Mouse (Mus musculus) stomach, postnatal 0 days (tissue): ENCODE measurements around the gene Plg. TPM values are rescaled to one million over a fixed set of nuclear protein-coding genes. Genes with fewer than 3 reads are reported as not detected.

Experiments
- ATAC-seq: fragments of 200-750 bp; cut with Nextera tagmentation; 2 replicates; pipeline ENCODE4 v1.8.0; 2017; ENCODE audit not compliant: low FRiP score, low TSS enrichment
- DNase-seq: peaks from one replicate; pipeline ENCODE4 v3.0.0-alpha.2; 2016; ENCODE audit warnings: low spot score
- H3K27ac ChIP-seq: fragments of 300-500 bp; sonication (generic); replicated peaks from 2 replicates; pipeline ENCODE4 v1.5.1; 2014; ENCODE audit warnings: mild to moderate bottlenecking, control low read depth
- H3K27me3 ChIP-seq: fragments of 300-500 bp; sonication (generic); 2 replicates; pipeline ENCODE4 v1.6.1; 2014; ENCODE audit warnings: low read length; ENCODE audit not compliant: control insufficient read depth, insufficient read depth
- H3K36me3 ChIP-seq: fragments of 300-500 bp; sonication (generic); 2 replicates; pipeline ENCODE4 v1.6.1; 2014; ENCODE audit warnings: low read length, mixed read lengths; ENCODE audit not compliant: control insufficient read depth, insufficient read depth
- H3K4me1 ChIP-seq: fragments of 300-500 bp; sonication (generic); replicated peaks from 2 replicates; pipeline ENCODE4 v1.6.1; 2014; ENCODE audit warnings: antibody characterized with exemption; ENCODE audit not compliant: control insufficient read depth, insufficient read depth
- H3K4me2 ChIP-seq: fragments of 300-500 bp; sonication (generic); replicated peaks from 2 replicates; pipeline ENCODE4 v1.6.1; 2014; ENCODE audit warnings: low read depth, mild to moderate bottlenecking, control low read depth, moderate library complexity
- H3K4me3 ChIP-seq: fragments of 300-500 bp; sonication (generic); 2 replicates; pipeline ENCODE4 v1.5.1; 2014; ENCODE audit warnings: low read depth, low read length, control low read depth
- H3K9ac ChIP-seq: fragments of 300-500 bp; sonication (generic); 2 replicates; pipeline ENCODE4 v1.6.1; 2014; ENCODE audit warnings: mild to moderate bottlenecking, low read length, control low read depth, mixed read lengths
- H3K9me3 ChIP-seq: fragments of 300-500 bp; sonication (generic); 2 replicates; pipeline ENCODE4 v1.6.1; 2016; ENCODE audit warnings: low read length; ENCODE audit not compliant: control insufficient read depth
- CTCF ChIP-seq: IDR thresholded peaks from 2 replicates; pipeline ENCODE4 v1.5.1; 2016; ENCODE audit warnings: antibody characterized with exemption, low read depth, mild to moderate bottlenecking, moderate library complexity
- EP300 ChIP-seq: optimal IDR thresholded peaks from 2 replicates; pipeline ENCODE3; 2016; ENCODE audit warnings: antibody characterized with exemption
- WGBS: fragments of 180-500 bp; shearing (Covaris S2); extraction: QIAGEN DNeasy Blood & Tissue Kit; methylation state at CpG from one replicate; pipeline ENCODE4 v1.1.7; 2014; 5-methylcytosine and 5-hydroxymethylcytosine counted together
- polyA plus RNA-seq: library from polyadenylated mRNA; unstranded; fragments of >200 nt; fragmentation: Nextera tagmentation; extraction: Ambion mirVana; gene quantifications from 2 replicates; pipeline ENCODE4 v1.2.1, GENCODE M21; 2015

Gene Plg
- polyA plus RNA-seq, 1 experiment from 2014 or later, result 0.95 TPM

DNA sequence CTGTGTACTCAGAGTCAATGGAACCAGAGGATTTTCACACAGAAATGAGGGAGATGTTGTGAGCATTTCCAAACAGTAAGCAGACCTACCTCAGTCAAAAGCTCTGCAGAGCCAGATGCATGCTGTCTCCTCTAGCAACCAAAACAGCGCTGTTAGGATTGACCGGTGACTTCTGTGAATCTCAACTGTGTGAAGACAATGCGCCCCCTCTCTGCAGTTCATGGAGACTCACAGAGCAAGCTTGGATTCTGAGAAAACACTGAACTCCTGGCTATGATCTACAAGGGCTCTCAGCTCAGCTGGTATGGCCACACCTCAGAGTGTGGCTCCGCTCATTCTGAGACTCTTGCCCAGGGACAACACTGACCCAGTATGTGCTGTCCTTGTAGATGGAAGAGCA is 72.8 kb downstream of the Plg start:
- DNase-seq (no peak), ATAC-seq (peak; percentile 40; the same call in 1 of the 2 replicates)
- Histone ChIP-seq H3K4me3 (no peak overlapping the region), H3K9me3 (no peaks in the 10 kb centered on the region), H3K4me1 (no peaks in the 10 kb centered on the region; the same call in 1 of the 2 replicates), H3K4me2 (no peak overlapping the region), H3K27ac (no peak overlapping the region), H3K27me3 (no peaks in the 10 kb centered on the region), H3K9ac (no peak overlapping the region), H3K36me3 (no peaks in the 10 kb centered on the region)
- TF ChIP-seq EP300, result no peak
- TF ChIP-seq CTCF, result peak; percentile 72
- WGBS, result 43% methylated on average over 4 of the region's 4 CpGs

DNA sequence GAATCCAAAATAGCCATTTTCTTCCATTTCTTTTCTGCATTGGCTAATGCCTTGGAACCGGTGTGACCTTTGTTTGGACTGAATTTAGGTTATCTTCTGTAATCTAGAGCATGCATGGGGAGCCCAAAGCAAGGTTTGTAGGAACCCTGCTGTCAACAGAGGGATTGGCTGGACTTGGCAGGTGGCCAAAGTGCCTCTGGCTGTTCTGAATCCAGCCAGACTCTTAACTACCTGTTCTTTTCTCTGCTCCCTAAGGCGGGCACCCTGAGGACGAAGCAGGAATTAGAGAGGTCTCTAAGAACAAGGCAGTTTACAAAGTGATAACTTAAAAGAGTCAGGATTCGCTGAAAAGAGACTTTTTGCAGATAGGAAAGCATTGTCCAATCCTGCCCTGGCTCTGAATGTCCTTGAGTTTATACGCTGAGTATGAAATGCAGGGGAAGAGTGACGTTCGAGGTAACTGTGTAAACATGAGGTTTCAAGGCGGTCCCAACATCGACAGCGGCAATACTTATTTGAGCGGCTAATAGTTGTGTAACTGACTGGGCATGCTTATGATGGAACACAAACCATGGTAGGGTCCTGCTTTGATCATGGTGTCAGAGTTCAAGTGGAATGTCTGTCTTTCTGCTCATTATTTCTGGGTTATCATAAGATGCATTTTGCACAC is 74.6 kb downstream of the Plg start:
- ATAC-seq (peak; percentile 68; the same call in 1 of the 2 replicates), DNase-seq (peak; percentile 67)
- H3K9ac ChIP-seq, result no peak overlapping the region
- WGBS, result 45% methylated on average over 11 of the region's 11 CpGs
- no peaks in the 10 kb centered on the region for H3K36me3 ChIP-seq
- H3K4me3 ChIP-seq, result no peak overlapping the region
- no peaks in the 10 kb centered on the region; the same call in 1 of the 2 replicates for H3K4me1 ChIP-seq
- no peaks in the 10 kb centered on the region for H3K27me3 ChIP-seq
- no peaks in the 10 kb centered on the region for H3K9me3 ChIP-seq
- TF ChIP-seq CTCF (no peak), EP300 (no peak)
- no peak overlapping the region for H3K4me2 ChIP-seq
- no peak overlapping the region for H3K27ac ChIP-seq

GRCm38 (mm10) chr17:12453691-12454090 is 75.3 kb downstream of the Plg start:
- no peak for TF ChIP-seq CTCF
- no peak for TF ChIP-seq EP300
- Histone ChIP-seq H3K9ac (no peak overlapping the region), H3K9me3 (no peaks in the 10 kb centered on the region), H3K27ac (no peak overlapping the region), H3K4me3 (no peak overlapping the region), H3K36me3 (no peaks in the 10 kb centered on the region), H3K4me1 (no peaks in the 10 kb centered on the region; the same call in 1 of the 2 replicates), H3K4me2 (no peak overlapping the region), H3K27me3 (no peaks in the 10 kb centered on the region)
- WGBS, result 72% methylated on average over 6 of the region's 6 CpGs
- DNase-seq (no peak), ATAC-seq (no peak)

DNA sequence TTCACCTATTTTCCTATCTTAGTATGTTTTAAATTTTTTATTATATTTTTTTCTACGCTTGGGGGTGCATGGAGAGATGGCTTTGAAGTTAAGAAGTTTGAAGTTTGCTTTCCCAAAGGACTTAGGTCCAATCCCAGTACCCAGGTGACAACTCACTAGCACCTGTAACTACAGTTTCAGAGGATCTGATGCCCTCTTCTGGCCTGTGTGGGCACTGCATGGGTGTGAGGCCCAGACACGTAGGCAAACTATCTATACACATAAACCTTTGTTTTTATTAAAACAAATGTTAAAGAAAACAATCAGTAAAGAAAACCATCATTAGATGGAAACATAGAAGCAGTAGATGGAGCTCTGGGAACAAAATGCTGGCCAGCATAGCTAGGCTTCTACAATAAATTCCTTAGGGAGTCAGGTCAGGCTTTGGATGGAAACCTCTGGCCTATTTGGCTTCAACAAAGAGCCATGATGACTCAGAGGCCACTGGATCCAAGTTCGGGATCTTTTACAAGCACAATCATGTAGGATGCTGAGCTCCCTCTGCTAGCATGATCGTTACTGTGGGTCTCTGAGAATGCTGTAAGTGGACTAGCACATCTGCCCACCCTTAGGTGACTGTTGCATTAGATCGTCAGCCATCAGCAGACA is 76.9 kb downstream of the Plg start:
- ATAC-seq (no peak), DNase-seq (peak; percentile 39)
- no peaks in the 10 kb centered on the region; the same call in 1 of the 2 replicates for H3K4me1 ChIP-seq
- H3K36me3 ChIP-seq, result no peaks in the 10 kb centered on the region
- TF ChIP-seq CTCF (peak; percentile 65), EP300 (no peak)
- no peak overlapping the region for H3K27ac ChIP-seq
- 73% methylated on average over 5 of the region's 5 CpGs for WGBS
- no peaks in the 10 kb centered on the region for H3K27me3 ChIP-seq
- no peak overlapping the region for H3K4me2 ChIP-seq
- no peaks in the 10 kb centered on the region for H3K9me3 ChIP-seq
- no peak overlapping the region for H3K4me3 ChIP-seq
- no peak overlapping the region for H3K9ac ChIP-seq

- no peaks in the 10 kb centered on the region for H3K4me1 ChIP-seq
- H3K36me3 ChIP-seq, result no peaks in the 10 kb centered on the region
- TF ChIP-seq EP300 (no peak), CTCF (peak; percentile 48)
- no peak overlapping the region for H3K9ac ChIP-seq
- no peaks in the 10 kb centered on the region for H3K9me3 ChIP-seq
- no peak overlapping the region for H3K4me2 ChIP-seq
- DNase-seq (no peak), ATAC-seq (no peak)
- no peak overlapping the region for H3K4me3 ChIP-seq
- H3K27me3 ChIP-seq, result no peaks in the 10 kb centered on the region
- H3K27ac ChIP-seq, result no peak overlapping the region
These were observed 82.8 kb downstream of the Plg start for GRCm38 (mm10) chr17:12461168-12461567.

DNA sequence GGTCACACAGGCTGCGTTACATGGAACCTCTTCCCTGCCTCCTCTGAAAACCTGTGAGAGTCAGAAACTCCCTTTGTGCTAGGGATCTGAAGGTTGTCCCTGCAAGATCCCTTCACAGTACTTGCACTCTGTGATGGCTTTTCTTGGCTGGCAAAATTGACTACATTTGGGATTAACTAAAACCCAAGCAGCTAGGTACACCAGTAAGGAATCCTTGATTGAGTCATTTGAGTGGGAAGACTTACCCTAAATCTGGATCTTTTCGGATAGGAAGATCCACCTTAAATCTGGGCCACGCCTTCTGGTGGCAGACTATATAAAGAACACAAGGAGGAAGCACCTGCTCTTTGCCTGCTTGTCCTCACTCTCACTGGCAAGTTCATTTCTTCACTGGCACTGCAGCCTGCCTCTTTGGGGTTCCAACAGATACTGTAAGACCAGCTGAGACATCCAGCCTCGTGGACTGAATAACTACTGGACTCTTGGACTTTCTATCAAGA is 88.1 kb downstream of the Plg start:
- WGBS, result 74% methylated on average over 4 of the region's 4 CpGs
- H3K4me2 ChIP-seq, result no peak overlapping the region
- TF ChIP-seq CTCF, result no peak
- no peak for TF ChIP-seq EP300
- no peak overlapping the region for H3K27ac ChIP-seq
- no peak for ATAC-seq
- H3K36me3 ChIP-seq, result no peaks in the 10 kb centered on the region
- no peaks in the 10 kb centered on the region for H3K9me3 ChIP-seq
- no peak overlapping the region for H3K4me3 ChIP-seq
- no peaks in the 10 kb centered on the region for H3K4me1 ChIP-seq
- H3K9ac ChIP-seq, result no peak overlapping the region
- DNase-seq, result no peak
- H3K27me3 ChIP-seq, result no peaks in the 10 kb centered on the region
